Mouse (Mus musculus) megakaryocyte-erythroid progenitor cell, adult 5-6 weeks (primary cell): ENCODE measurements around the gene Jph3. TPM values are rescaled to one million over a fixed set of nuclear protein-coding genes. Genes with fewer than 3 reads are reported as not detected.

Experiments used
- ATAC-seq: replicated peaks from 2 replicates; pipeline ENCODE4 v1.8.0; 2016; ENCODE audit warnings: mild to moderate bottlenecking, inconsistent platforms; ENCODE audit not compliant: severe bottlenecking, poor library complexity, low FRiP score, low TSS enrichment
- total RNA-seq, 2 experiments: library from RNA; stranded (forward) in 1 of 2; stranded (reverse) in 1 of 2; fragments of 200-1000, 215-1000 nt in 1 of 2; fragments of >200 nt in 1 of 2; fragmentation: Nextera tagmentation in 1 of 2; gene quantifications; 2 replicates each; pipeline ENCODE4 v1.2.3; 2014 to 2017

Jph3 gene
- total RNA-seq, 2 experiments from 2014 or later, result 0.14 TPM; not detected in 1

DNA sequence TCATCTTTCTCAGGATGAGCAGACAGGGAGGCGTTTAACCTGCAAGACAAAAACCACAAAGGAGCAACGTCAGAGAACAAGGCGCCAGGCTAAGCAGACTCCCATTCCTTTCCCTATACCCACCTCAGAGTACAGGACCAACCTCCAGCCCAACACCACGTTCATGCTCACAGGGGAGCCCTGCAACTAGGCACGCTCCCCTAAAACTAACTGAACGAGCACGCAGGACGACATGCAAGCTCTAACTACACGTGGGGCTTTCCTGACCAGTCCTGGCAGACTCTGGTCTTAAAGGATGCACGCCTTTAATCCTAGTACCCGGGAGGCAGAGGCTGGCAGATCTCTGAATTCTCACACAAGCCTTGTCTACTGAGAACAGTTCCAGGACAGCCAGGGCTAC is 91.9 kb downstream of the Jph3 start:
- ATAC-seq, result no peak

DNA sequence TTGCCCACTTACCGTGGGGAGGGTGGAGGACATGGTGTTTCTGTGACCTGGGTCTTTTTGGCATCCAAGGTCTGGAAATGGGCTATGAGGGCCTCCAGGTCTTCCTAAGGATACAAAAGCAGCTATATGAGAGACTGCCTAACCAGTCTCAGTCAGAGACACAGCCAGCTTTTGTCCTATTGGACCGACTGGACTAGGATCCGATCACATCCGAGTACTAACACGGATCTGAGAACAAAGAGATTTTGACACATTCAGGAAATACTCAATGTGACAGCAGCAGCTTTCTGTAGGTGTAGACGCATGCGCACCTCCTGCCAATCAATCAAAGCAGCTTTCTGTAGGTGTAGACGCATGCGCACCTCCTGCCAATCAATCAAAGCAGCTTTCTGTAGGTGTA is 92.3 kb downstream of the Jph3 start:
- ATAC-seq, result no peak

DNA sequence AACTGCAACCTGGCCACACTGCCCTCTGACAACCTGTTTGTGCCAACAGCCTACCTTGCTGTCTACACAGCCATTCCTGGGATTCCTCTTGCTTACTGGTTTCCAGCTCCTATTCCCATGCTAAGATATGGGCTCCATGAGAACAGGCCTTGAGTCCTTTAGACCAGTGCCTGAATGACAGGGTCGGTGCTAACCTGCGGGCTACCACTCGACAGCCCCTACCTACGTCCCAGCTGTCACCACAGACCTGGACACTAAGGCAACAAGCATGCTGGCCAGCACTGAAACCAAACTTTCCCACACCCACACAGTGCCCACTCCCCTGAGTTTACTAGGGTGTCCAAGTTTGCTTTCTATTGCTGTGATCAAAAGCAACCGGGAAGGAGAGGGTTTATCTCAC is 98.3 kb downstream of the Jph3 start:
- ATAC-seq, result no peak

DNA sequence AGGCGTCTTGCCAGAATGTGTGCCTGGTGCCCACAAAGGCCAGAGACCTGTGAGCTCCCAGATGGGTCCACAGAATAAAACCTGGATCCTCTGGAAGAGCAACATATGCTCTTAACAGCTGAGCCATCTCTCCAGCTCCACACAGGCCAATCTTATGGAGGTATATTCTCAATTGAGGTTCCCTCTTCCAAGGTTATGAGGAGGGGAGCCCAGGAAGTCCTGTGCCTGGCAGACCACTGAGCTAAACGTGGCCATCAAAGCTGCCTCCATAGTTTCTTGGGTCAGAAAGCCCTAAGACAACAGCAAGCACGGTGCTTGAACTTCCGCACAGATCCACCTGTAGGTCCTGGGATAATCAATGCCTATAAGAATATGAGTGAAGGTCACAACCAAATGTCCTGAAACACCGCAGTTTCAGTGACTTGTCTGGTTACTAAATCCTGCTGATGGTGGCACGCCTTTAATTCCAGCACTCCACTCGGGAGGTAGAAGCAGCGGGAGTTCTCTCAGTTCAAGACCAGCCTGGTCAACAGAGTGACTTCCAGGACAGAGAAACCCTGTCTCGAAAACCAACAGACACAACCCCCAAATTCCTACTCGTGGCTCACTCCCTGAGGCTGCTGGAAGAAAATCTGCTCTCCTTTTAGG is 99.1 kb downstream of the Jph3 start:
- ATAC-seq, result no peak

DNA sequence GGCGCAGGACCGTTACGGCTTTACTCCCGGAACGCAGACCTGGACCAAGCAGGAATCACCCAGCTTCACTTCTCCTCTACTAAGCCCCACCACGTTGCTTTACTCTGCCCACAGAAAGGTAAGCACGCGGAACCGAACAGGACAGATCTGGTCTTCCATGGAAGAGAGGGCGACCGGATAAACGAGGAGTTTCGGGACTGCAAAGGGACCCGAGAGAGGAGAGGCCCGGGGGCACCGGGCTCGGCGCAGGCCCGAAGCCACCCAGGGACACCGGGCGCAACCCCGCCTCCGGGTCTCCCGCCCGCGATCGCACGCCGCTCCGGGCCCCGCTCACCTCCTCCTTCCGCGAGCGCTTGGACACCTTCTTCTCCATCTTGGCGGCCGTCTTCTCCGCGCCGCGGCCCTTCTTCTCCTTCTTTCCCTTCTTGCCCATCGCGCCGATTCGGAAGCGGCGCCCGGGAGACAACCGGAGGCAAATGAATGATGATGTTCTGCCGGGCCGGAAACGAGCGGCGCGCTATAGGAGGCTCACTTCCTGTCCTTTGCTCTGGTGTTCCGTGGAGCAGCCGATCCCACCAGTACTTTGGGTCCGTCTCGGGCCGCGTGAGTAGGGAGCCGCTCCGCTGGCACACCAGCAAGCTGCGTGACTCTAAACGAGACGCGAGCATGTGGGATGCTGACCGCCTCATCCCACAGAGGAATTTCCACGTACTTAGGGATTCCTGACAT is 99.8 kb downstream of the Jph3 start, which contains the start of gene Klhdc4:
Gene Klhdc4, minus strand, starts transcription at position 522 of the 729 bp plus-strand sequence.
- peak; percentile 96 for ATAC-seq

DNA sequence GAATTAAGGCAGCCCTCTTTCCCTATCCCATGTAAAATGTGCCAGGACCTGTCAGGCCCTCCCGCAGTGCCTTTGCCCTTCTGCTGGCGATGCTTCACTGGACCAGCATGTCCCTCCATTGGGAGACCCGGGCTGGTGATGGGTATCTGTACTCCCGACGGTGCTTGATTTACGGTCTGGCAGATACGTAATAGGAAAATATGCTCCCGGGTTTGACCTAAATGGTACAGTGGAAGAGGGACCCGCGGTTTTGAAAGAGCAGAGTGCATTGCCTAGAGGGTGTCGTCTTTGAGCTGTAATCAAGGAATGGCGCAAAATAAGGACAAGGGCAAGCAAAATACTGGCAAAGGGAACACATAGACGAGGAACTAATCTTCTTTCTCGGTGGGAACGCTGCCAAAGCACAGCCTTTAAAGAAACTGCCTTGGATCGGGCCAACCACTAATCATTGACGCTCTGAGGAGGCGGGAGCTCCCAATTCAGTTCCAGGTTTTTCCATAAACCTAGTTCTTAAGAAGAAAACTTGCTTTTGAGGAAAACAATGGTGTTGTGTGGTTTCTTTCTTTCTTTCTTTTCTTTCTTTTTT is 100.4 kb downstream of the Jph3 start:
- ATAC-seq, result peak; percentile 80

DNA sequence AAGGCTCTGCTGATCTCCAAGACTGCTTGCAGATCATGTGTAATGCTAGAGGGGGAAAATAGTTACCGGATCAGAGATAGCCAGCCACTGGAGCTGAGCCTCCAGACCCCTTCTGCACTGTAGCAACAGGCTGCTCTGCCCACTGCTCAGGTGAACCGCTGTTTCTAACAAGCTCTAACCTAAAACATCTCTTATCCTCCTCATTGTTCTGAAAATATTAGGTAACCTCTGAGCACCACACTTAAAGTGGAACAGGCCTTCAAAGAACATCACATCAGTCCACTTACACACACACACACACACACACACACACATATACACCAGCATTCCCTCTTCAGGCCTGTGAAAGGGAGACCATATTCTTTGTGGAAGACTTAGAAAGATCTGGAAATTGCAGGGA is 102.6 kb downstream of the Jph3 start:
- ATAC-seq, result no peak

DNA sequence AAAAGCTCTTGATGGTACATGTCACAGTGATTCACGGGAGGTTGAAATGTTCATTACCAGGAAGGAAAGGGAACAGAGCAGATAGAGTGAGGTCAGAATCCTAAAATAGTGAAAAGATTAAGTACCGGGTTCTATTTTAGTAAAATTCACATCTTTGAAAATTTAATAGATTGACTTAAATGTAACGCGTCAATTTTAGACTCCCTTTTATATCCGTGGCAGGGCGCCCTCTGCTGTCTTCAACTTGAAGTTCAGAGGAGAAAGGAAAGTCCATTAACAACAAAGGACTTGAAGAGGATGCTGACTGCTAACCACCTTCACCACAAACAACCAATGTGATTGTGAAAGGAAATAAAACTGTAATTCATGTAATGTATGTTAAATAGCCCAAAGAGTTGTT is 103.1 kb downstream of the Jph3 start:
- peak; percentile 75 for ATAC-seq

DNA sequence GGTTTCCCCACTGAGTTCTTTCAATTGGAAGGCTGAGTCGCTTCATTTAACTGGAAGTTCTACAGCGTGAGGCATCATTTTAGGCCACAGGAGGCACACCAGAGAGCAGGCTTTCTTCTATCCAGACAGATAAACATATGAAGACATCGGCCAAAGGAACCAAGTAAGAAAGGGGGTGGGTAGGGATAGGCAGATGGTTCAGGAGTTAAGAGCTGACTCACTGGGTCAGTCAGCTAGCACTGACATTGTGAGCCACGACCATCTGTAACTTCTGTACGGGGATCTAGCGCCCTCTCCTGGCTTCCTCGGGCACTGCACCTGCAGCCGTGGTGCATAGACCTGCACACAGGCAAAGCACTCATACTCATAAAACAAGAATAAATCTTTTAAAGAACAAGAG is 111.8 kb downstream of the Jph3 start:
- ATAC-seq, result peak; percentile 92

DNA sequence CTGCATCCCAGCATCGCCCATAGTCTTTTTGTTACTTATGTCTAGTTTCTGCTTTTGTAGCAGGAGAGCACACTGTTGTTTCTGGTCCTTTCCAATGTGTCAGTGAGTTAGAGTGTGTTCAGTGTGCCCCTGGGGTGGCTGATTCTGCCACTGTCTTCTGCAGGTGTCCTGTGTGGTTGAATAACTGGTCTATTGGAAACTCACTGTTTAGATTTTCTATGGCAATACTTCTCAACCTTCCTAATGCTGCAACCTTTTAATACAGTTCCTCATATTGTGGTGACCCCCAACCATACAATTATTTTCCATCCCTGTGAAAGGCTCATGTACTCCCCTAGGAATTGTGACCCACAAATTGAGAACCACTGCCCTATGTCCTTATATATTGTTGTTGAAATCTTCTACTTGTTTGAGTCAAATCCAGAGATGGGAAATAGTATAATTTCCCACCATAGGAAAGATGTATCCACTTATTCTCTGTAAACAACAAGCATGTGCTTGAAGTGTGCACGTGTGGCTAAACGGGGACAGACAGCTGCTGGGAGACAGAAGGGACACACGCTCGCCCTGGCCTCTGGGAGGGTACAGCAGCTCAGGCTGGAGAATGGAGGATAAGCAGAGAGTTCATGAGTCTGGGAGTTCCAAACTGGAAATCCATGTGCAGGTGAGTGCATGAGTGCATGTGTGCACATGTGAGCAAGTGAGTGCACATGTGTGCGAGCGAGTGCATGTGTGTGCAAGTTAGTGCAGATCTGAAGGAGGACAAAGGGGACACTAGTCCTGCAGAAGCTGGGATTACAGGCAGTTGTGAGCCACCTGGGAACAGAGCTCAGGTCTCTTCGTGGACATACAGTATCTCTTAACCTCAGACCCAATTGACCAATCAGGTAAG is 112.9 kb downstream of the Jph3 start:
- no peak for ATAC-seq

DNA sequence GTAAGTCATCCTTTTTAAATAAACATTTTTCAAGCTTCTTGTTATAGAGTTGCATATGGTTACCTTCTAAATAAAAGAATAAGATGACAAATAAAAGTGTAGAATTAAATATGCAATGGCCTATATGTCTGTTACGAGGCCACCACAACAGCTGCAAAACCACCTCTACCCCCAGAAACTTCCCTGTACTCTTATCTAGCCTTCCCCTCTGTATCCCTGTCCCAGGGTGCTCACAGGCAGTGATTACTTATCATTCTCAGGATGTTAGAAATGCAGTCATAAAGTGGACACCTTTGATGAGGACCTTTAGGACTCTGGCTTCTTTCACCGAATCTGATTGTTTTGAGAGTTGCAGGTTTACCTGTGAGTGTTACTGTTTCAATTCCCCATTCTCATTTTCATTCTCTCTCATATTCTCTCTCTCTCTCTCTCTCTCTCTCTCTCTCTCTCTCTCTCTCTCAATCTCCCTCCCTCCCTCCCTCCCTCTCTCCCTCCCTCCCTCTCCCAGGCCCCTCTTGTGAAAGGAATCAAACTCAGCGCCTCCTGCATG is 113.8 kb downstream of the Jph3 start:
- no peak for ATAC-seq

Other genes with a start within 250 kb of the Jph3 start
- not detected in 2 replicates for gene 1700018B08Rik, start 185.3 kb upstream of the Jph3 start, total RNA-seq (2014; fragmentation: Nextera tagmentation)
- gene 1700018B08Rik, start 185.3 kb upstream of the Jph3 start, total RNA-seq (2017), result not detected in 2 replicates
- gene Fbxo31, start 150.8 kb upstream of the Jph3 start, total RNA-seq (2014; fragmentation: Nextera tagmentation), result 16.1 and 28.2 TPM in 2 replicates
- gene Fbxo31, start 150.8 kb upstream of the Jph3 start, total RNA-seq (2017), result 7.8 and 9.5 TPM in 2 replicates
- gene Map1lc3b, start 139.3 kb upstream of the Jph3 start, total RNA-seq (2014; fragmentation: Nextera tagmentation), result 59.8 and 72.6 TPM in 2 replicates
- 49.2 and 80.3 TPM in 2 replicates for gene Map1lc3b, start 139.3 kb upstream of the Jph3 start, total RNA-seq (2017)
- not detected in 2 replicates for gene Zcchc14, start 76.7 kb upstream of the Jph3 start, total RNA-seq (2014; fragmentation: Nextera tagmentation)
- gene Zcchc14, start 76.7 kb upstream of the Jph3 start, total RNA-seq (2017), result 0.08 TPM in 1 of 2 replicates, not detected in the other
- 45.6 and 50.3 TPM in 2 replicates for gene Klhdc4, start 99.9 kb downstream of the Jph3 start, total RNA-seq (2014; fragmentation: Nextera tagmentation)
- 36.1 and 42.6 TPM in 2 replicates for gene Klhdc4, start 99.9 kb downstream of the Jph3 start, total RNA-seq (2017)
- gene Slc7a5, start 178.1 kb downstream of the Jph3 start, total RNA-seq (2014; fragmentation: Nextera tagmentation), result 78.1 and 90.0 TPM in 2 replicates
- gene Slc7a5, start 178.1 kb downstream of the Jph3 start, total RNA-seq (2017), result 23.6 and 43.1 TPM in 2 replicates
- gene Car5a, start 215.3 kb downstream of the Jph3 start, total RNA-seq (2014; fragmentation: Nextera tagmentation), result not detected in 2 replicates
- not detected in 2 replicates for gene Car5a, start 215.3 kb downstream of the Jph3 start, total RNA-seq (2017)
- gene Banp, start 220.1 kb downstream of the Jph3 start, total RNA-seq (2014; fragmentation: Nextera tagmentation), result 18.4 and 22.9 TPM in 2 replicates
- 10.8 and 17.3 TPM in 2 replicates for gene Banp, start 220.1 kb downstream of the Jph3 start, total RNA-seq (2017)